Mouse (Mus musculus): ENCODE data around the gene Lrrc28.

DNA sequence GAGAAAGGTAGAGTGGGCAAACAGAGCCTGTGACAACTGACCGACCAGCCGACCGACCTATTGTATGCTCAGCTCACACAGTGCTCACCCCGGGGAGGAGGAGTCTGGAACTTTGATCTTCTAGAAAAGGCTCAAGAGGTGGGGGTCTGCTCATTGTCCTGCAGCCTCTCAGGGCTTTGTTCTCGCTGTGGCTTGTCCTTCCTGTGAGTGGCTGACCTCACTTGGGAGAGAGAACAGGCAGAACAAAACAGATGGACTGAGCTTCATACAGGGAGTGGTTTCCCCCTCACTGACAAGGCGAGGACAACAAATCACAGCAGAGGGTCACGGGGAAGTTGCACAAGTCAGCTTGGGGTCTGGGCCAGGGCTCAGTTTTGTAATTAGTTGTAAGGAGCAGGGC, 181.5 kb downstream of the Lrrc28 start:
- no peak for TF ChIP-seq CTCF (IDR thresholded peaks at IDR 0.05; ENCODE audit: control insufficient read depth, insufficient read depth, insufficient read length)
- TF ChIP-seq MYOG (IDR thresholded peaks at IDR 0.05; ENCODE audit: control insufficient read depth, extremely low read depth, insufficient read length) = no peak
